Mouse (Mus musculus) kidney, embryonic 16.5 days (tissue): ENCODE measurements around the gene Tsfm. TPM values are rescaled to one million over a fixed set of nuclear protein-coding genes. Genes with fewer than 3 reads are reported as not detected.
A peak's percentile ranks its signal among the peaks of the same experiment; 100 is the strongest.

Source experiments
- ATAC-seq: fragments of 200-750 bp; cut with Nextera tagmentation; 2 replicates; pipeline ENCODE4 v1.8.0; 2017; ENCODE audit warnings: moderate TSS enrichment; ENCODE audit not compliant: low FRiP score, low TSS enrichment
- H3K27ac ChIP-seq: fragments of 300-500 bp; sonication (generic); 2 replicates; pipeline ENCODE4 v1.5.1; 2014; ENCODE audit warnings: low read length
- H3K27me3 ChIP-seq: fragments of 300-500 bp; sonication (generic); 2 replicates; pipeline ENCODE4 v1.6.1; 2014; ENCODE audit warnings: low read length, control low read depth, mixed read lengths; ENCODE audit not compliant: insufficient read depth
- H3K36me3 ChIP-seq: fragments of 300-500 bp; sonication (generic); 2 replicates; pipeline ENCODE4 v1.6.1; 2014; ENCODE audit warnings: low read length, control low read depth, mixed read lengths; ENCODE audit not compliant: insufficient read depth
- H3K4me1 ChIP-seq: fragments of 300-500 bp; sonication (generic); 2 replicates; pipeline ENCODE4 v1.6.1; 2014; ENCODE audit warnings: low read length, control low read depth, mixed read lengths; ENCODE audit not compliant: insufficient read depth
- H3K4me2 ChIP-seq: fragments of 300-500 bp; sonication (generic); replicated peaks from 2 replicates; pipeline ENCODE4 v1.6.1; 2014; ENCODE audit warnings: low read depth, low read length
- H3K4me3 ChIP-seq: fragments of 300-500 bp; sonication (generic); 2 replicates; pipeline ENCODE4 v1.5.1; 2014; ENCODE audit warnings: mild to moderate bottlenecking, low read length
- H3K9ac ChIP-seq: fragments of 300-500 bp; sonication (generic); replicated peaks from 2 replicates; pipeline ENCODE4 v1.6.1; 2014; ENCODE audit warnings: low read length
- H3K9me3 ChIP-seq: fragments of 300-500 bp; sonication (generic); 2 replicates; pipeline ENCODE4 v1.6.1; 2016; ENCODE audit warnings: low read length, control low read depth
- WGBS: fragments of 180-500 bp; shearing (Covaris S2); extraction: QIAGEN DNeasy Blood & Tissue Kit; methylation state at CpG from one replicate; pipeline ENCODE4 v1.1.7; 2014; 5-methylcytosine and 5-hydroxymethylcytosine counted together
- polyA plus RNA-seq: library from polyadenylated mRNA; unstranded; fragments of >200 nt; fragmentation: Nextera tagmentation; extraction: Ambion mirVana; gene quantifications from 2 replicates; pipeline ENCODE4 v1.2.1, GENCODE M21; 2015

Tsfm gene
- polyA plus RNA-seq, 1 experiment from 2014 or later: 102 TPM

- H3K9ac ChIP-seq: peak overlapping the region; percentile 65
- ATAC-seq: no peak
- H3K4me1 ChIP-seq: peaks cover 77% of the 10 kb centered on the region
- peak overlapping the region; percentile 30; the same call in 1 of the 2 replicates for H3K27ac ChIP-seq
- WGBS: 26% methylated on average over 14 of the region's 14 CpGs
- peak overlapping the region; percentile 99 for H3K4me3 ChIP-seq
- no peaks in the 10 kb centered on the region for H3K27me3 ChIP-seq
- H3K9me3 ChIP-seq: no peaks in the 10 kb centered on the region
- H3K4me2 ChIP-seq: peak overlapping the region; percentile 97
- H3K36me3 ChIP-seq: peaks cover 3% of the 10 kb centered on the region; the same call in 1 of the 2 replicates
These were observed 47.4 kb downstream of the Tsfm start for GRCm38 (mm10) chr10:126983193-126983725.

- Histone ChIP-seq H3K27me3 (no peaks in the 10 kb centered on the region), H3K9ac (peak overlapping the region; percentile 65), H3K4me2 (peak overlapping the region; percentile 97), H3K36me3 (peaks cover 3% of the 10 kb centered on the region; the same call in 1 of the 2 replicates), H3K9me3 (no peaks in the 10 kb centered on the region), H3K27ac (no peak overlapping the region), H3K4me1 (peaks cover 73% of the 10 kb centered on the region), H3K4me3 (peak overlapping the region; percentile 99)
- 49% methylated on average over 3 of the region's 3 CpGs for WGBS
- no peak for ATAC-seq
These were observed 48.9 kb downstream of the Tsfm start for GRCm38 (mm10) chr10:126981746-126982145.

GRCm38 (mm10) chr10:126980933-126981530 lies 49.6 kb downstream of the Tsfm start:
- H3K27me3 ChIP-seq: no peaks in the 10 kb centered on the region
- peak overlapping the region; percentile 99 for H3K27ac ChIP-seq
- 5% methylated on average over 11 of the region's 11 CpGs for WGBS
- H3K9me3 ChIP-seq: no peaks in the 10 kb centered on the region
- no peak for ATAC-seq
- peaks cover 3% of the 10 kb centered on the region; the same call in 1 of the 2 replicates for H3K36me3 ChIP-seq
- peak overlapping the region; percentile 99 for H3K9ac ChIP-seq
- H3K4me3 ChIP-seq: peak overlapping the region; percentile 99
- H3K4me1 ChIP-seq: peaks cover 72% of the 10 kb centered on the region
- peak overlapping the region; percentile 97 for H3K4me2 ChIP-seq

GRCm38 (mm10) chr10:126980221-126980932 lies 50.3 kb downstream of the Tsfm start:
- Histone ChIP-seq H3K9ac (peak overlapping the region; percentile 99), H3K4me3 (peak overlapping the region; percentile 99), H3K9me3 (no peaks in the 10 kb centered on the region), H3K27me3 (no peaks in the 10 kb centered on the region), H3K4me1 (peaks cover 67% of the 10 kb centered on the region), H3K4me2 (peak overlapping the region; percentile 97), H3K27ac (peak overlapping the region; percentile 99), H3K36me3 (peaks cover 3% of the 10 kb centered on the region; the same call in 1 of the 2 replicates)
- WGBS: under 1% methylated on average over 16 of the region's 16 CpGs
- ATAC-seq: no peak

DNA sequence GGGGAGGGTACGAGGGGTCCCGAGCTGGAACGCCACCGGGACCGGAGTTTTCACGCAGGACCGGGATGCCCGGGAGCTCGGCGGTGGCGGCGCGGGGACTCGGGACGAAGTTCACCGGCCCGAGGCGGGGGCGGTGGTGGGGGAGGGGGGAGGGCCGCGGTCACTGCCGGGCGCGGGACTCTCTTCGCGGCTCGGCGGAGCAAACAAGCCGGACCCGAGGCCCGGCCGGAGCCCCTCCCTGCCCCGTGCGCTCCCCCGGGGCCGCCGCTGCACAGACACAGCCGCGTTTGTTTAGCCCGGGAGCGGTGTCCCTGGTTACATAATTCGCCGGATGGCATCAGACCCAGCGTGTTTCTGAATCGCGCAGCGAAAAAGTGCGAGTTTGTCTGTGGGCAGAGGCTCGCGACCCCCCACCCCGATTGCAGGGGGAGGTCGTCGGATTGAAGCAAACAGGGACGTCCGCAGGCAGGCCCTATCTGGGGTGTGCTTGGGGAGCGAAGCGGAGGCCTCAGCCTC lies 50.9 kb downstream of the Tsfm start:
- H3K36me3 ChIP-seq: peaks cover 3% of the 10 kb centered on the region; the same call in 1 of the 2 replicates
- peak overlapping the region; percentile 99 for H3K4me3 ChIP-seq
- H3K27me3 ChIP-seq: no peaks in the 10 kb centered on the region
- peak overlapping the region; percentile 99 for H3K9ac ChIP-seq
- under 1% methylated on average over 40 of the region's 57 CpGs for WGBS
- no peaks in the 10 kb centered on the region for H3K9me3 ChIP-seq
- H3K4me2 ChIP-seq: peak overlapping the region; percentile 97
- peaks cover 61% of the 10 kb centered on the region for H3K4me1 ChIP-seq
- peak overlapping the region; percentile 99 for H3K27ac ChIP-seq
- no peak for ATAC-seq

- Histone ChIP-seq H3K27me3 (no peaks in the 10 kb centered on the region), H3K4me3 (peak overlapping the region; percentile 99), H3K4me2 (peak overlapping the region; percentile 97), H3K9me3 (no peaks in the 10 kb centered on the region), H3K36me3 (peaks cover 3% of the 10 kb centered on the region; the same call in 1 of the 2 replicates), H3K27ac (peak overlapping the region; percentile 99), H3K4me1 (peaks cover 56% of the 10 kb centered on the region), H3K9ac (peak overlapping the region; percentile 99)
- ATAC-seq: peak; percentile 5
- under 1% methylated on average over 32 of the region's 62 CpGs for WGBS
These were observed 51.5 kb downstream of the Tsfm start for GRCm38 (mm10) chr10:126979121-126979635.

- Histone ChIP-seq H3K27me3 (no peaks in the 10 kb centered on the region), H3K9ac (peak within 1 kb of the TSS; percentile 99), H3K27ac (peak within 1 kb of the TSS; percentile 99), H3K36me3 (peaks cover 3% of the 10 kb centered on the region; the same call in 1 of the 2 replicates), H3K4me2 (peak within 1 kb of the TSS; percentile 97), H3K9me3 (no peaks in the 10 kb centered on the region), H3K4me1 (peaks cover 48% of the 10 kb centered on the region), H3K4me3 (peak within 1 kb of the TSS; percentile 99)
- under 1% methylated on average over 53 of the region's 56 CpGs for WGBS
- ATAC-seq: peak; percentile 92
These were observed 52.2 kb downstream of the Tsfm start, which contains the start of gene Ctdsp2 for GRCm38 (mm10) chr10:126978277-126978994. Gene Ctdsp2, plus strand, starts transcription at chr10:126978717.

DNA sequence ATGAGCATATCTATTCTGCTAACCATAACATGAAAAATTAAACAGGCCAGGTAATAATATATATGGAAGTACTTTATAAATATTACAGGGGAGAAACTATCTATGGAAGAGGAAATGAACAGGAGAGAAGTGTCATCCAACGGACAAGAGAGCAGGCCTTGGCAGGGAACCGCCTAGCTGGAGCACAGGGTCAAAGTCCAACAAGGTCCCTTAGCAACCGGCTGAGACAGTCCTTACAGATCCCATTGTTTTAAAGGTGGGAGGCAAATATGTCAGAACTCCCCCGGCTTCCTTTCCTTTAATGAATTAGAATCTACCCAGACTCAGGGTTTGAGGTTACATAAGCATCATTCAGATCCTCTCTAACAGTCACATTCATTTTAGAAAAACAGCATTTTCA lies 53.6 kb downstream of the Tsfm start:
- no peak overlapping the region for H3K4me2 ChIP-seq
- H3K9me3 ChIP-seq: no peaks in the 10 kb centered on the region
- ATAC-seq: no peak
- 0 out of 2 replicates have a peak overlapping the region, but pooled peaks have one; percentile 1 for H3K27ac ChIP-seq
- 20% methylated on average over 4 of the region's 4 CpGs for WGBS
- H3K4me3 ChIP-seq: no peak overlapping the region
- no peaks in the 10 kb centered on the region for H3K36me3 ChIP-seq
- H3K9ac ChIP-seq: no peak overlapping the region
- no peaks in the 10 kb centered on the region for H3K27me3 ChIP-seq
- peaks cover 48% of the 10 kb centered on the region for H3K4me1 ChIP-seq

- H3K9me3 ChIP-seq: no peaks in the 10 kb centered on the region
- no peak overlapping the region for H3K9ac ChIP-seq
- 88% methylated on average over 6 of the region's 6 CpGs for WGBS
- H3K27ac ChIP-seq: no peak overlapping the region
- H3K4me3 ChIP-seq: no peak overlapping the region
- H3K36me3 ChIP-seq: no peaks in the 10 kb centered on the region
- H3K4me2 ChIP-seq: no peak overlapping the region
- H3K4me1 ChIP-seq: peaks cover 48% of the 10 kb centered on the region
- no peak for ATAC-seq
- no peaks in the 10 kb centered on the region for H3K27me3 ChIP-seq
These were observed 54.9 kb downstream of the Tsfm start for GRCm38 (mm10) chr10:126975706-126976105.
